9 mouse cellular contexts compared by ENCODE assay signal in the genomic region with DNA sequence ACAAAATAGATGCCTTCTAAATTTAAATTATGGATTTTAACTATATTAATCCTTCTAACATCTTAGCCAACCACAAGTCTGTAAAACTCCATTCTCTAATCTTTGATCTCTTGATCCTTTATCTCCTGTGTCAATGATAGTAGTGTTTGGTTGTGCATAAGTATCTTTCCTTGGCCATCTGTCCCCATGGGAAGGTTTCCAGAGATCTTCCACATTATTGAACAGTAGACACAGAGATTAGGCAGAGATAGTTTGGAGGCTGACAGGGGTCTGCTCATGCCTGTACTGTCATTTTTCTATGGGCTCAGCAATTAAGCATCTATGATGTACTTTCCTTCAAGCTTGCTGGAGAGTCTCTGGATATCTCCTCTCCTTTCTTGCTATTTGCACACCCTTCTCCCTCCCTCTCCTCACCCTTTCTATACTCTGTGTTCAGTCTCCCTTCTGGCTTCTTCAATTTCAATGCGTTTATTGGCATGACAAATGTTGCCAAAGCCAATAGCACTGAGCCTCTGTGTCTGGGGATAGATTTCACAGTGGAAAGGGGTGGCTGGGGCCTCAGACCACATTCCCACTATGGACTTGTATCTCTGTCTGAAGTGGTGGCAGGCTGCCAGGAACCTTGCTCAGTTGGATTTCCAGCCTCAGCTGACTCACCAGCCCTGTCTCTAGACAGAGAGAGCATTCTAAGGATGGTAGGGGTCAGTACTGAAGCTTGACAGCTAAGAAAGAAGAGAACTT. TPM values are rescaled to one million over a fixed set of nuclear protein-coding genes. Genes with fewer than 3 reads are reported as not detected.
DNase-seq lines count a peak whose midpoint lies in the region; ATAC-seq and TF ChIP-seq lines count a peak whose summit lies in the region.
"Had no signal": no experiment of that assay in that cellular context is flagged by ENCODE, and none has a peak within 500 bp of the region (broad histone marks: within the 10 kb centered on the region; RNA-seq: fewer than 3 reads in every experiment).

No protein-coding gene starts in this region.

- H3K36me3 ChIP-seq in midbrain, postnatal 0 days (ENCODE audit: insufficient read depth, low read length) = no peaks in the 10 kb centered on the region
- no peaks in the 10 kb centered on the region for H3K36me3 ChIP-seq in midbrain, embryonic 10.5 days
- no peaks in the 10 kb centered on the region for H3K36me3 ChIP-seq in embryonic facial prominence, embryonic 14.5 days (ENCODE audit: control insufficient read depth, insufficient read depth, low read length)
- H3K36me3 ChIP-seq: liver, embryonic 15.5 days had no signal

- TF ChIP-seq CTCF in gastrocnemius, adult 2 months (IDR thresholded peaks at IDR 0.05) = no peak
- TF ChIP-seq CTCF in midbrain, postnatal 0 days (IDR thresholded peaks at IDR 0.05) = no peak

- DNase-seq in gastrocnemius, adult 2 months = peak; percentile 31
- DNase-seq in gastrocnemius, postnatal 36 days = no peak
- DNase-seq in midbrain, postnatal 0 days (ENCODE audit: low spot score) = peak; percentile 72
- DNase-seq in midbrain, embryonic 10.5 days (ENCODE audit: low spot score) = no peak
- DNase-seq in embryonic facial prominence, embryonic 14.5 days (ENCODE audit: low spot score) = peak; percentile 94
- peak; percentile 76 for DNase-seq in kidney, postnatal 10 days
- no peak for DNase-seq in frontal cortex, adult 2 months (ENCODE audit: extremely low spot score in 1 of 2, low spot score in 1 of 2)
- DNase-seq in spleen, postnatal 4 days (ENCODE audit: low spot score in 2 of 2) = no peak

- intact Hi-C loops in gastrocnemius, adult 2 months (cut with DNase I) = no loop called here
- intact Hi-C loops in gastrocnemius, postnatal 36 days (cut with DNase I) = no loop called here

- no peak overlapping the region for H3K27ac ChIP-seq in gastrocnemius, adult 2 months
- no peak overlapping the region for H3K27ac ChIP-seq in midbrain, postnatal 0 days (ENCODE audit: low read depth, low read length)
- H3K27ac ChIP-seq in midbrain, embryonic 10.5 days (replicated peaks) = no peak overlapping the region
- peak overlapping the region; percentile 61 for H3K27ac ChIP-seq in embryonic facial prominence, embryonic 14.5 days (replicated peaks; ENCODE audit: low read depth, low read length)
- H3K27ac ChIP-seq: liver, embryonic 15.5 days had no signal

- H3K4me2 ChIP-seq in midbrain, postnatal 0 days (ENCODE audit: low read depth, low read length, poor library complexity, severe bottlenecking) = no peak overlapping the region
- H3K4me2 ChIP-seq in embryonic facial prominence, embryonic 14.5 days (ENCODE audit: low read depth, low read length) = no peak overlapping the region
- H3K4me2 ChIP-seq: liver, embryonic 15.5 days had no signal

- no peaks in the 10 kb centered on the region for H3K9me3 ChIP-seq in midbrain, postnatal 0 days (ENCODE audit: low read length)
- no peaks in the 10 kb centered on the region for H3K9me3 ChIP-seq in midbrain, embryonic 10.5 days (replicated peaks)
- no peaks in the 10 kb centered on the region for H3K9me3 ChIP-seq in embryonic facial prominence, embryonic 14.5 days (ENCODE audit: control insufficient read depth, low read length)
- H3K9me3 ChIP-seq: liver, embryonic 15.5 days had no signal

- no peaks in the 10 kb centered on the region for H3K27me3 ChIP-seq in midbrain, postnatal 0 days (ENCODE audit: insufficient read depth, low read length)
- no peaks in the 10 kb centered on the region for H3K27me3 ChIP-seq in midbrain, embryonic 10.5 days (ENCODE audit: low read depth, poor library complexity, severe bottlenecking)
- H3K27me3 ChIP-seq in embryonic facial prominence, embryonic 14.5 days (replicated peaks; ENCODE audit: control insufficient read depth, insufficient read depth, low read length) = no peaks in the 10 kb centered on the region
- H3K27me3 ChIP-seq: liver, embryonic 15.5 days had no signal

- 50% methylated on average over 1 of the region's 1 CpGs for WGBS in midbrain, postnatal 0 days
- WGBS in midbrain, embryonic 10.5 days = 77% methylated on average over 1 of the region's 1 CpGs
- 29% methylated on average over 1 of the region's 1 CpGs for WGBS in embryonic facial prominence, embryonic 14.5 days

- no peak overlapping the region for H3K9ac ChIP-seq in midbrain, postnatal 0 days (replicated peaks; ENCODE audit: low read length, poor library complexity, severe bottlenecking)
- H3K9ac ChIP-seq in embryonic facial prominence, embryonic 14.5 days (ENCODE audit: low read depth, low read length) = no peak overlapping the region
- H3K9ac ChIP-seq: liver, embryonic 15.5 days had no signal

- no peak overlapping the region for H3K4me3 ChIP-seq in gastrocnemius, adult 2 months
- H3K4me3 ChIP-seq in midbrain, postnatal 0 days (ENCODE audit: low read depth, low read length) = no peak overlapping the region
- H3K4me3 ChIP-seq in midbrain, embryonic 10.5 days = no peak overlapping the region
- no peak overlapping the region for H3K4me3 ChIP-seq in embryonic facial prominence, embryonic 14.5 days (ENCODE audit: low read depth, low read length)
- H3K4me3 ChIP-seq: liver, embryonic 15.5 days had no signal

- no peak for ATAC-seq in midbrain, postnatal 0 days (ENCODE audit: low FRiP score)
- peak; percentile 84 for ATAC-seq in embryonic facial prominence, embryonic 14.5 days (ENCODE audit: low read depth)

- no peaks in the 10 kb centered on the region for H3K4me1 ChIP-seq in midbrain, postnatal 0 days (ENCODE audit: insufficient read depth, low read length)
- H3K4me1 ChIP-seq in midbrain, embryonic 10.5 days = peaks cover 3% of the 10 kb centered on the region; the same call in 1 of the 2 replicates
- H3K4me1 ChIP-seq in embryonic facial prominence, embryonic 14.5 days (ENCODE audit: control insufficient read depth, insufficient read depth, low read length) = peaks cover 29% of the 10 kb centered on the region
- H3K4me1 ChIP-seq: liver, embryonic 15.5 days had no signal

RNA-seq across cellular contexts. Expression of a gene that starts 29.1 kb away (rescaled TPM):
- 10 to 100 TPM in 1 of 2 experiments, 1 to 10 TPM in 1; 6.6 to 13.2 TPM for total RNA-seq in gastrocnemius, adult 2 months (2021)
- total RNA-seq in gastrocnemius, postnatal 36 days (2021) = 1 to 10 TPM; 6.6 to 8.5 TPM
- total RNA-seq in midbrain, postnatal 0 days (2014; rRNA removed) = 43.6 and 44.3 TPM in 2 replicates
- 8.3 and 9.9 TPM in 2 replicates for polyA plus RNA-seq in midbrain, postnatal 0 days (2015; fragmentation: Nextera tagmentation; extraction: Ambion mirVana)
- polyA plus RNA-seq in midbrain, embryonic 10.5 days (2016; fragmentation: Nextera tagmentation; extraction: Ambion mirVana) = 9.2 and 11.2 TPM in 2 replicates
- 12.8 and 14.8 TPM in 2 replicates for polyA plus RNA-seq in embryonic facial prominence, embryonic 14.5 days (2014; fragmentation: Nextera tagmentation; extraction: Ambion mirVana)
- 26.9 and 30.7 TPM in 2 replicates for polyA plus RNA-seq in frontal cortex, adult 2 months (2012; rRNA removed)

Comparison
In these comparisons a context has a peak if more than half of its experiments do, and no peak if none do; other contexts are left out.
1. DNase-seq: peak in gastrocnemius, adult 2 months (single experiment), midbrain, postnatal 0 days (single experiment), embryonic facial prominence, embryonic 14.5 days (single experiment) and kidney, postnatal 10 days (single experiment); none in gastrocnemius, postnatal 36 days (0 of 2), midbrain, embryonic 10.5 days (single experiment), frontal cortex, adult 2 months (0 of 2) and spleen, postnatal 4 days (0 of 2).